Mouse (Mus musculus): ENCODE measurements around the gene Dscaml1.
"Not testable (repeated sequence)": the region's sequence is repeated elsewhere in the genome, so short reads cannot be mapped to it uniquely, and the experiment has no call there.

Gene Dscaml1

DNA sequence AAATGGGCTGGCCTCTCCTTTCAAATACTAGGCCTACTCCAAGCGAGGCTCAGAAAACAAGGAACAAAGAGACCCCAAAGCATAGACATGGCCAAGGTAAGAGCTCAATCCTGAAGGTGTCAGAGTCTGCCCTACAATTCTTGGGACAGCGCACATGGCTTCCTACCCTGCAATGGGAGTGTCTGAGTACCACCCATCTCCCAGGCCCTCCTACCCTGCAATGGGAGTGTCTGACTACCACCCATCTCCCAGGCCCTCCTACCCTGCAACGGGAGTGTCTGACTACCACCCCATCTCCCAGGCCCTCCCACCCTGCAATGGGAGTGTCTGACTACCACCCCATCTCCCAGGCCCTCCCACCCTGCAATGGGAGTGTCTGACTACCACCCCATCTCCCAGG is 349.7 kb downstream of the Dscaml1 start:
- DNase-seq (ENCODE audit: low spot score in 2 of 2) = not testable (repeated sequence)

DNA sequence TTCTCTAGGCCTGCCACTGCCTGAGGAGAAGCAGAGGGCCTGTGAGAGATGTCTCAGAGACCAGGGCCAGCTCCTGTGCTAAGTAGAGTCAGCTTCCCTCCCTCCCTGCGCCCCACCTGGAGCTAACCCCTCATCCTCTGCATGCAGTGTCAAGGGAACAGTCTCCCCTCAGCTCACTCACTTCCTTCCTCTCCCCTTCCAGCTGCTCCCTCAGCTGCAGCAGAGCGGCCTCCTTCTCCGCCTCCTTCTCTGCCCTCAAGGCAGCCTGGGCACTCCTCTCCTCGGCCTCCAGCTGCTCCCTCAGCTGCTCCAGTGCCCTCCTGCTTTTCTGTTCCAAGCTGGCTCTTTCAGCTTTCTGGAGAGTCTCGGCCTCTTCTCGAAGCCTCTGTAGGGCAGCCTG is 352.8 kb downstream of the Dscaml1 start:
- DNase-seq (ENCODE audit: low spot score in 2 of 2) = no peak

DNA sequence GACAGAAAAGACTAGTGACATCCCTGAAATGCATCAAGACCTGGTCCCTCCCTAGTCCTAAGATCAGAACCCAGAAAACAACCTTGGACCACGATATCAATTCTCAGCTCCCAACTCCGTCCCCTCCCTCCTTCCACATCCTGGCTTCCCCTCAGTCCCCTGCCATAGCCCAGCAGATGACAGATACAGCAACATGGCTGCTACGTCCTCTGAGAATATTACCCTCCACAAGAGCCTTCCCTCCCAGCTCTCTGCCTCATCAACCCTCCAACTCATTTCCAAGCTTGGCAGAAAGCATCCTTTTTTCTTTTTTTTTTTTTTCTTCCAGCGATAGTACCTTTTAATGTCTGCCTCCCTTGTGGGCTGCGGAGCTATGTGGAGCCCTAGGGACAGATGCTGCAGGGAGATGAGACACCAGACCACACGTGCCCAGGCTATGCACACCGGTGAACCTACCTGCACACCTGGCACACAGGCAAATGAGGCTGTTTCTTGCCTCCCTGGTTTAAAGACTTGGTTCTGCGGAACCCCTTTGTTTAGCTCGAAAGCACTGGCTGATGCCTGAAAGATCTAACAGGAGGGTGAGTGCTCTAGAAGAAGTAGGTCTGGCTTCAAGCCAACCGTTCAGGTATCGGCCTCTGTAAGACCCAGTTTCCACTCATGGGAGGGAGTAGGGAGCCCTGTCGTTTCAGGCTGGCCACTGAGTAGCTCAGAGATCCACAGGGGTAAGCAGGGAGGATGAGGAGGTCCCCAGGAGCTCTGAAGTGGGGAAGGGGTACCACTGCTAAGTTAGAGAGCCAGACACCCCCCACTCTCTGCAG is 357.0 kb downstream of the Dscaml1 start:
- DNase-seq (ENCODE audit: low spot score in 2 of 2) = no peak

DNA sequence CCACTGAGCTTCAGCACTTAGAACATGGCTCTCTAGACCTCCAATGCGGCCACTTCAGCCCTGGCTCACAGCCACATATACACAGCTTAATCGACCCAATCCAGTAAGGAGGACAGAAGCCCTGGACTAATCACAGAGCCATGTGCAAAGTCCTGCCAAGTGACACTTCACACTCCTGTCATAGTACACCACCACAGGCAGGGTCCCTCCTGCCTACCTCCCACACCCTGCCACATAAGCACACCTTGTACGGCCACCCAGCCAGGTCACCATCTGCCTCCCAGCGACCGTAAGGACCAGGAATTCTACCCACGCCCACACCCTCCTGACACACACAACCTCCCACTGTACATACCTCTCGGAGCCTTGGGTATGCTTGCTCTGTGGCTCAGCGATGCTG is 360.6 kb downstream of the Dscaml1 start:
- DNase-seq (ENCODE audit: low spot score in 2 of 2) = peak in 1 of 2 experiments; percentile 21

DNA sequence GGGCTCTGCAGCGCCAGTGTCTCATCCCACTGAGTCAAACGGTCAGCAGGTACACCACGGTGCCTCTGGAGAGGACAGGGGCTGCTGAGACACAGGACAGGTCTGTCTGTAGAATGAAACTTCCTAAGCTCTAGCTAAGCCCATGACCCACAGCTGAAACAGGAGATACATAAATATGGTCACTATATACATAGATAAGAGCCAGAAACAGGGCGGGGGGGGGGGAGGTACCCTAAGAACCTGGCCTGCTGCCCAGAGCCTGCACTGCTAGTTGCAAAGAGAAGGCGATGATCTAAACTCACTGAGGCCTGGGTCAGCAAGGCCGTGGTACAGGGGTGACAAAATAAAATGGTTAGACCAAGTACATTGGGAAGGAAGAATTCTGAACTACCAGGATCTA is 361.1 kb downstream of the Dscaml1 start:
- peak; percentile 39 to 48 for DNase-seq (ENCODE audit: low spot score in 2 of 2)

DNA sequence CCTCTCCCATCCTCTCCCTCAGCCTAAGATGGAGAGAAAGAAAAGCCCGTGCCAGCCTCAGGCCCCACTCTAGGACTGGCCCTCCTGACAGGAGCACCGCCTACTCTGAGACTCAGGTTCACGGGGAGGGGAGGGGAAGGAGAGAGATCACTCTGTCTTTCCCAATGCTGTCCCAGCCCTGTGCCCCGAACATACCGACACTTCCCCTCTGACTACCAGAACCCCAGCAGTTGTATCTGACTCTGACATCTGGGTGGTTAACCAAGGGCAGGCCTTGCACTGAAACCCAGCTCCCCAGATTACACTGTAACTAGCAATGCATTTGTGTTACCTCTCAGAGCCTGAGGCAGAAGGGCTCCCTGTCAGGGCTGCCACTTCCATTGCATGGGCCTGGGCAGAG is 362.0 kb downstream of the Dscaml1 start:
- no peak for DNase-seq (ENCODE audit: low spot score in 2 of 2)

DNA sequence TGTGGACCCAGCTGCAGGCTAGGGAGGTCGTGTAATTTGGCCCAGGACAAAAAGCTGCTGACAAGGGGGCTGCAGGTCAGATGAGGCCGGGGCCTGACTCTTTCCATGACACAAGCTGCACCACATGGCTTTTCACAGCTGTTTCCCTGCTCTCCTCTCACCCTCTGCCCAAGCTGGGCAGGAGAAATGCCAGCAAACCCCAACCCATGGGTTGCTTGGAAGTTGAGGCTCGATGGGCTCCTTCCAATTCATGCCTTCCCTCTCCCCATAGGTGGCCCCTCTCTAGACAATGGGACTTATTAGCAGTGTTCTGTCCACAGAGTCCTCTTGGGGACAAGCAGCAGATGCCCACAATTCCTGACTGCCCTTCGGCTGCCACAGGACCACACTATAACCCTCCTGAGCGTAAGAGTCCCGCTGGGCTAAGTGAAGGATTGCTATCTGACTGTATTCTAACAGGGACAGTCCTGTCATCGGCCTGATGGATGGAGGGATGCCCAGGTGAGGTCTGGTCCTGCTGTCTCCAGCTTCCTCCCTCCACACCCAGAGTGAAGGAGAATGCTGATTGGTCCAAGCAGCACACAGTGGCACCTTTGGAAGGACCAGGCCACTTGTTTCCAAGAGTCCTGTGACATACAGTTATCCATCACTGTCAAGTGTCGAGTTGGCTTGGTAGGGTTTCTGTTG is 365.2 kb downstream of the Dscaml1 start:
- DNase-seq (ENCODE audit: low spot score in 2 of 2) = no peak

DNA sequence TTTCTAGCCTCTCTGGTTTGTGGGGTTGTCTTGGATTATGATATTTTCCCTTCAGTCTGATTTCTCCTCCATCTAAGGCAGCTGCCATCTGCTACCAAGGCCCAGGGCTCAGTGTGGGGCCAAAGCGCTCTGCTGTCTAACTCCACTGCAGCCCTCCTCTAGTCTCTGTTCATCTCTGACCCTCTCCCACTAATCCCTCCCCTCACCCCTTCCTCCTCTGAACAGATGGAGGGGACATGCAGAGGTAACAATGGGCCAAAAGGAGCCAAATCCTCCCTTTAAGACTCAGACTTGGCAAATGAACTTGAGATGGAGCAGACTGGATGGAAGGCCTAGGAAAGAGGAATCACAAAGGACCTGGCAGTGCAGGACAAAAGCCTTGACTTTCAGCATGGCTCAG is 365.8 kb downstream of the Dscaml1 start:
- no peak for DNase-seq (ENCODE audit: low spot score in 2 of 2)

DNA sequence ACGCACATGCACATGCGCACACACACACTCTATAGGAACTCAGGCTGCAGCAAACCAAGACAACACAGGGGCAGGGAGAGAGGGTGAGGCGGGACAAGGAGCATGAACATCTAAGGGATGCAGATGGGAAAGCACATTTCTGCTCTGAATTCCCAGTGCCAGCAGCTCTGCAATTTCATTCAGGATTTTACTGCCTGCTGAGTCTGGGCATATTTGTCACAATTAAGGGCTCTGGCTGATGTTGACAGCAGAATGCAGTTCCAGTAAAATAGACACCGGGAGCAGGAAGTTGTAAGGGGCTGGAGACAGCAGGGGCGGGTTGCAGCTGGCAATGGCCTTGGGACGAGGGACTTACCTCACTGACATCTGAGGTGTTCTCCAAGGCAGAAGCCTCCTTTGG is 367.3 kb downstream of the Dscaml1 start:
- no peak for DNase-seq (ENCODE audit: low spot score in 2 of 2)

DNA sequence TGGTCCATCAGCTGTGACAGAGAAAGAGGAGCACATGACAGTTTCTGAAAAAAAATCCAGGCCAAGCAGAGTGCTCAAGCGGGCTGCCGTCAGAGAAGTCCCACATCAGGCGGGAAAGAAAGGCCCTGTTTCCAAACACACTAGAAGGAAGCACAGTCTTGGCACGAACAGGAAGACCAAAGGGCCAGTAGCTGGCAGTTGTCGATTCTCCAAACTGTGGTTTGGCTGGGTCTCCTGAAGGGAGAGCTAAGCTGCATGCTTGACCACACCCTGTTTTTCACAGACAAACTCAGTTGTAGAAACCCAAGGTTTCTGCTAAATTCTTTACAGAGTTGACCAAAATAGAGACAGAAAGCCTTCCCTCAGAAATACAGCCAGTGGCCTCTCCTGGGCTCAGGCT is 369.3 kb downstream of the Dscaml1 start:
- DNase-seq (ENCODE audit: low spot score in 2 of 2) = no peak

DNA sequence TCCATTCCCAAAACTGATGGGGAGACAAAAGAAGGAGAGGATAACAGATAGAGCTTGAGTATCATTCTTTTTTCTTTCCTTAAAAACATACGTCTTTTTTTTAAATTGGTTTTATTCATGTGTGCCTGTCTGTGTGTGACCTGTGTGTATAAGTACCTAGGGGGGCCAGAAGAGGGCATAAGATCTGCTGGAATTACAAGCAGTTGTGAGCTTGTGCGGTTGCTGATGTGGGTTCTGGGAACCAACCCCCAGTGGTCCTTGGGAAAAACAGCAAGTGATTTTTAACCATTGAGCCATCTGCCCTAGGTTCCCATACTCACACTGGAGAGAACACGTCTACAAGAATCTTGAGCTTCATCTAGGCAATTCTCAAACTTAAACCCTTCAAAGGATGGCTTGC is 370.8 kb downstream of the Dscaml1 start:
- DNase-seq (ENCODE audit: low spot score in 2 of 2) = no peak

DNA sequence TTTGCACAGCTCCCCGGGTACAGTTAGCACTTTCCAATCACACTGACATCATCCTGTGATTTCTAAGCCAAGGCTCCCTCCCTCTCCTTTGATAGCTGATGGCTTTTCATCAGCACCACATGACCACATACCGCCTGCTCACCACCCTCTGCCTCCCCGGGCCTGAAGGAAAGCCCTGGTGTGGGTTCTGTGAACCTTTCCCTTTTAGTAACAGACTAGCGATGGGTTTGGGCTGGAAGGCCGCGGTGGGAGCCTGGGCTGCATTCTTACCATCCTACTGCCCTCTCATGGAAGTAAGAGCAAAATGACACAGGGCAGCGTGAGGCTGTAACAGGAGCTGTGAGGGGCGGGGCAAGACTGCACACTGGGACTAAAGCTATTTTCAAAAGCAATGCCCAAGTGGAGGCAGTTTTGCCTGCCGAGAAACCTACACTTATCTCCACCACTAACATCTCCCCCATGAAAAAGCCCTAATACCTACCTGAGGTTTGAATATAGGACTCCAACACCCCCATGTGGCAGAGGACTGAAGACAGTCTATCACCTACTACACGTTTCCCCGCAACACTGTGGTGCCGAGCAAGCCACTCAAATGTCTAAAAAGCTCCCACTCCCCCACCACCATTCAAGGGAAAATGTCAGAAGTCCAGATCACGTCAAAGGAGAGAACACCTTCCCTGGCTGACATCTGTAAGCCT is 372.2 kb downstream of the Dscaml1 start:
- DNase-seq (ENCODE audit: low spot score in 2 of 2) = no peak

DNA sequence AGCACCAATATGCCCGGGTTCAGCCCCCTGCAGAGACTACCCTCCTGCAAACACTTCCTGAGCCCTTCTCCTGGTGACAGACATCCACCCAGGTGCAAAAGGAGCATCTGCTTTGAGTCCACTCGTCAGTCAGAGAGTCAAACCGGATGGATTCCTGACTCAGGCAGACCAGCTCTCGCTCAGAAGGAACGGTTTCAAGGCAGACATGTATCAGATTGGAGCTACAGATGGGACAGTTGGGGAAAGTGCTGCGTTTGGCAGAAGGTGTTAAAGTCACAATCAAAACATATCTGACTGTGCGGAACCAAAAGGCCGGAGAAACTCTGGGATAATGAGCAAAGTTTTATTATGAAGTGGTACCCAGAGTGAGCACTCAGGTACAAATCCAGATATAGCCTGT is 373.0 kb downstream of the Dscaml1 start:
- no peak for DNase-seq (ENCODE audit: low spot score in 2 of 2)
